Mouse (Mus musculus): ENCODE results near the gene Tec.

GRCm38 (mm10) chr5:72752585-72752984, 115.7 kb downstream of the Tec start, which contains the start of gene Txk:
- no peak for TF ChIP-seq CTCF (IDR thresholded peaks at IDR 0.05; ENCODE audit: borderline replicate concordance, extremely low read depth, insufficient read depth, insufficient read length)
- no peak for TF ChIP-seq POLR2A (IDR thresholded peaks at IDR 0.05; ENCODE audit: borderline replicate concordance, extremely low read depth, insufficient read depth, insufficient read length, poor library complexity, severe bottlenecking)
